Mouse (Mus musculus) kidney, embryonic 16.5 days (tissue): ENCODE results near the gene Pccb. TPM values are rescaled to one million over a fixed set of nuclear protein-coding genes. Genes with fewer than 3 reads are reported as not detected.
A peak's percentile ranks its signal among the peaks of the same experiment; 100 is the strongest.

Experiments used
- ATAC-seq: fragments of 200-750 bp; cut with Nextera tagmentation; 2 replicates; pipeline ENCODE4 v1.8.0; 2017; ENCODE audit warnings: moderate TSS enrichment; ENCODE audit not compliant: low FRiP score, low TSS enrichment
- H3K27ac ChIP-seq: fragments of 300-500 bp; sonication (generic); 2 replicates; pipeline ENCODE4 v1.5.1; 2014; ENCODE audit warnings: low read length
- H3K27me3 ChIP-seq: fragments of 300-500 bp; sonication (generic); 2 replicates; pipeline ENCODE4 v1.6.1; 2014; ENCODE audit warnings: low read length, control low read depth, mixed read lengths; ENCODE audit not compliant: insufficient read depth
- H3K36me3 ChIP-seq: fragments of 300-500 bp; sonication (generic); 2 replicates; pipeline ENCODE4 v1.6.1; 2014; ENCODE audit warnings: low read length, control low read depth, mixed read lengths; ENCODE audit not compliant: insufficient read depth
- H3K4me1 ChIP-seq: fragments of 300-500 bp; sonication (generic); 2 replicates; pipeline ENCODE4 v1.6.1; 2014; ENCODE audit warnings: low read length, control low read depth, mixed read lengths; ENCODE audit not compliant: insufficient read depth
- H3K4me2 ChIP-seq: fragments of 300-500 bp; sonication (generic); replicated peaks from 2 replicates; pipeline ENCODE4 v1.6.1; 2014; ENCODE audit warnings: low read depth, low read length
- H3K4me3 ChIP-seq: fragments of 300-500 bp; sonication (generic); 2 replicates; pipeline ENCODE4 v1.5.1; 2014; ENCODE audit warnings: mild to moderate bottlenecking, low read length
- H3K9ac ChIP-seq: fragments of 300-500 bp; sonication (generic); replicated peaks from 2 replicates; pipeline ENCODE4 v1.6.1; 2014; ENCODE audit warnings: low read length
- H3K9me3 ChIP-seq: fragments of 300-500 bp; sonication (generic); 2 replicates; pipeline ENCODE4 v1.6.1; 2016; ENCODE audit warnings: low read length, control low read depth
- WGBS: fragments of 180-500 bp; shearing (Covaris S2); extraction: QIAGEN DNeasy Blood & Tissue Kit; methylation state at CpG from one replicate; pipeline ENCODE4 v1.1.7; 2014; 5-methylcytosine and 5-hydroxymethylcytosine counted together
- polyA plus RNA-seq: library from polyadenylated mRNA; unstranded; fragments of >200 nt; fragmentation: Nextera tagmentation; extraction: Ambion mirVana; gene quantifications from 2 replicates; pipeline ENCODE4 v1.2.1, GENCODE M21; 2015

Pccb gene
- polyA plus RNA-seq, 1 experiment from 2014 or later: 29.9 TPM

DNA sequence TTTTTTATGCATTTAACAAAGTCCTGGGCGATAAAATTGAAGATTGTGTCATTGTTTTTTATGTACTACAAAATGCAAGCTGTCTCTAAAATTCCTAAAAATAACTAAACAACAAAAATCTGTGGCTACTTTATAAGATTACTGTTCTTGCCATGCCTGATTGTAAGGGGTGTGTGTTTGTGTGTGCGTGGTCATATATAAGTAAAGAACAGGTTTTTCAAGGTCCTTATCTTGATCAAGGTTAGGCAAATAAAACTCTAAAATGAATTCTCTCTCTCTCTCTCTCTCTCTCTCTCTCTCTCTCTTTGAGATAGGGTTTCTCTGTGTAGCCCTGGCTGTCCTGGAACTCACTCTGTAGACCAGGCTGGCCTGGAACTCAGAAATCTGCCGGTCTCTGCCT, 17.3 kb upstream of the Pccb start:
- no peak for ATAC-seq
- Histone ChIP-seq H3K27ac (no peak overlapping the region), H3K4me3 (no peak overlapping the region), H3K9ac (no peak overlapping the region), H3K36me3 (no peaks in the 10 kb centered on the region), H3K4me1 (0 out of 2 replicates have a peak, but pooled peaks cover 3% of the 10 kb centered on the region), H3K9me3 (no peaks in the 10 kb centered on the region), H3K4me2 (no peak overlapping the region), H3K27me3 (no peaks in the 10 kb centered on the region)
- WGBS: 81% methylated on average over 3 of the region's 3 CpGs

DNA sequence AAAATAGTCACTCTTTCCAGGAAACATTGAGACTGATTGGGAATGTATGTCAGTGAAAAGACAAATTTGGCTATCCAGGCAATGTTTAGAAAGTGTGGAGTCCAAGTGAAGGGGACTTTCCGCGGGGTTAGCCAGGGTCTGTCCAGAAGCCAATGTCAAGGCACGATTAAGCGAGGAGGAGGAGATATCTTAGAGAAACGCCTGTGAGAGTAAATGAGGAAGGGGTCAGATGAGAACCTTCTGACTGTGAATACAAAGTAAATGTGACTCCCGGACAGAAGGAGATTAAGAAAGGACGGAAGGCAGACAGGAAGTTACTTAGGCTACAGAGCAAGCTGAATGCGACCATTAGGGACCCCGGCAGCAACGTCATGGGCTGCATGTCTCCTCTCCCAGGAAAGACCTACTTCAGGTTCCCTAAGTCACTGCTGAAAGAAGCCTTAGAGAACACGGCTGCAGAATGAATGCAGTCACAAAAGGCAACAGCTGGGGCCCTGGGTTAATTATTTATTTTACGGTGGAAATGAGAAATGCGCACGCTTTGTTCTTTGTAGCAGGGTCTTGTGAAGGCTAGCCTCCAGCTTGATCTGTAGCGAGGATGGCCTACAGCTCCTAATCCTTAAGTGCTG, 11.1 kb upstream of the Pccb start:
- H3K4me2 ChIP-seq: no peak overlapping the region
- no peaks in the 10 kb centered on the region for H3K36me3 ChIP-seq
- WGBS: 47% methylated on average over 15 of the region's 15 CpGs
- ATAC-seq: peak; percentile 75; the same call in 1 of the 2 replicates
- no peak overlapping the region for H3K4me3 ChIP-seq
- H3K9me3 ChIP-seq: 0 out of 2 replicates have a peak, but pooled peaks cover 3% of the 10 kb centered on the region
- peaks cover 11% of the 10 kb centered on the region; the same call in 1 of the 2 replicates for H3K4me1 ChIP-seq
- peak overlapping the region; percentile 44 for H3K27ac ChIP-seq
- H3K27me3 ChIP-seq: no peaks in the 10 kb centered on the region
- 0 out of 2 replicates have a peak overlapping the region, but pooled peaks have one; percentile 14 for H3K9ac ChIP-seq

DNA sequence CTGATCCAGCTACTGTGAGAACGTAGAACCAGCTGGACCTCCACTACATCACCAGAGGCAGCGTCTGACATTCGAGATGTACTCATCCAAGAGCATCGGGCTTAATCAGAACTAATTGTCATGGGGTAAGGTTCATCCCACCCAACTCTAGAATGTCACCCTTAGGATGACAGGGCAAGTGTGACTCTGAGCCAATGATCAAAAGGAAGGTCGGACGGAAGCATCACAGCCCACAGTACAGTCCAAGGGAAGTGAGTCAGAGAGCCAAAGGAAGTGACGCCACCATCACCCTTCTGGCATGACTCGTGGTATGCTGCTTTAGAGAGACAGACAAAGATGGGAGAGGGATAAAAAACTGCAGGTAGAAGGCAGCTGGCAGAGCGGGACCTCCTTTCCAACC, 7.6 kb upstream of the Pccb start:
- H3K9me3 ChIP-seq: 0 out of 2 replicates have a peak, but pooled peaks cover 3% of the 10 kb centered on the region
- no peak overlapping the region for H3K4me2 ChIP-seq
- WGBS: 71% methylated on average over 9 of the region's 9 CpGs
- H3K9ac ChIP-seq: no peak overlapping the region
- H3K27ac ChIP-seq: no peak overlapping the region
- peaks cover 21% of the 10 kb centered on the region; the same call in 1 of the 2 replicates for H3K4me1 ChIP-seq
- H3K36me3 ChIP-seq: no peaks in the 10 kb centered on the region
- no peak overlapping the region for H3K4me3 ChIP-seq
- no peak for ATAC-seq
- no peaks in the 10 kb centered on the region for H3K27me3 ChIP-seq

DNA sequence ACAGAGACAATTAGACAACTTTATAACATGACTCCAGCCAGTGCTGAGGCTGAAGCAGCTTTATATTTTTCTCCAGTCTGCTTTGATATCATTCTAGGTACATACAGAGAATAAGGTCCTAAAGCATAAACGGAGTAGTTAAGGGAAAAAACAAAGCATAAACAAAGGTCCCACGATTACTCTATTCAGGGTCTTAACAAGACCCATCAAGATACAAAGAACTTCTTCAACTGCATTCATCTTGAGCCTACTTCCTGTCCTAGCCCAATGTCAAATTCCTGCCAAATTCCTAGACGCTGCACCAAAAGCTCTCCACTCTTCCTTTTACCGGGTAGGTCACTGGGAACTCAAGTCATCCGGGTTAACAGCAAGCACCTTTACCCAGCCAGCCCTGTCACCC, 6.8 kb upstream of the Pccb start:
- ATAC-seq: no peak
- Histone ChIP-seq H3K36me3 (no peaks in the 10 kb centered on the region), H3K4me3 (no peak overlapping the region), H3K9ac (no peak overlapping the region), H3K4me2 (no peak overlapping the region), H3K4me1 (peaks cover 27% of the 10 kb centered on the region), H3K27me3 (no peaks in the 10 kb centered on the region), H3K27ac (no peak overlapping the region), H3K9me3 (0 out of 2 replicates have a peak, but pooled peaks cover 3% of the 10 kb centered on the region)
- WGBS: 68% methylated on average over 5 of the region's 5 CpGs

DNA sequence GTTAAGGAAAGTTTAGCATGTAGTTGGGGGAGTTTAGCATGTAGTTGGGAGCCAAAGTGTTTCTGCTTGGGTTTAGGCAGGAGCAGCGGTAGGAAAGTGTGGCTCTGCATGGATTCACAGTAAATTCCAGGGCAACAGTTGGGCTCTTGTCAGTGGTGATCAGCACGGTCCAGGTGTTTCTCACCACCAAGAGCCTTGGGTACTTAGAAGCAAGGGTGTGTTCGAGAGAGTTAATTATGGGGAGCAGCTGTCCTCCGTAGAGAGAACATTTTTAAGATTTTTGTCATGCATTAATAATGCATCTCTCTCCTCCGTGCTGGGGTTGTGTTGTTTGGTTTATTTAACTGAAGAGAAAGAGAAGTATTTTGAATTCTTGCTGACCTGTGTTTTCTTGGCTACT, 3.9 kb upstream of the Pccb start:
- ATAC-seq: no peak
- no peak overlapping the region for H3K9ac ChIP-seq
- no peaks in the 10 kb centered on the region for H3K36me3 ChIP-seq
- H3K4me3 ChIP-seq: no peak overlapping the region
- no peak overlapping the region for H3K4me2 ChIP-seq
- no peaks in the 10 kb centered on the region for H3K27me3 ChIP-seq
- WGBS: 44% methylated on average over 5 of the region's 5 CpGs
- 0 out of 2 replicates have a peak, but pooled peaks cover 3% of the 10 kb centered on the region for H3K9me3 ChIP-seq
- H3K4me1 ChIP-seq: peaks cover 30% of the 10 kb centered on the region
- H3K27ac ChIP-seq: no peak overlapping the region

DNA sequence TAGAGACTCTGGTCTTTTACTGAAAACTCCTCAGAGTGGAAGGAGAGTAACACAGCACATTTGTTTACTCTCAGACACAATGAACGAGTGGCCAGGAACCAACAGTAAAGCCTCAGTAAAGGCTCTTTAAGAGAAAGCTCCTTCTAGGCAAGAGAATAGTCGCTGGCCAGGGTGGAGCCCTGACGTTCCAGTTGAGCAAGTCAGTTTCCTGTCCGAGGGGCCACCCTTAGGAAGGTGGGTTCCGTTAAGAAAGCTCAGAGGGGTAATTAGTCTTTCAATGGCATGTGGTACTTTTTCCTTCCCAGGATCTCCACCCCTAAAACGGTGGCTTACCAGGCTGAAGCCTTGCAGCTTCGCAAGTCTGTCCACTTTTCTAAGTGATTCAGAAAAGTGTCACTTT, 2.7 kb upstream of the Pccb start:
- Histone ChIP-seq H3K27ac (peak overlapping the region; percentile 78), H3K36me3 (no peaks in the 10 kb centered on the region), H3K4me2 (peak overlapping the region; percentile 33), H3K9me3 (0 out of 2 replicates have a peak, but pooled peaks cover 3% of the 10 kb centered on the region), H3K27me3 (no peaks in the 10 kb centered on the region), H3K4me1 (peaks cover 30% of the 10 kb centered on the region), H3K4me3 (no peak overlapping the region), H3K9ac (no peak overlapping the region)
- 9% methylated on average over 7 of the region's 7 CpGs for WGBS
- ATAC-seq: no peak

DNA sequence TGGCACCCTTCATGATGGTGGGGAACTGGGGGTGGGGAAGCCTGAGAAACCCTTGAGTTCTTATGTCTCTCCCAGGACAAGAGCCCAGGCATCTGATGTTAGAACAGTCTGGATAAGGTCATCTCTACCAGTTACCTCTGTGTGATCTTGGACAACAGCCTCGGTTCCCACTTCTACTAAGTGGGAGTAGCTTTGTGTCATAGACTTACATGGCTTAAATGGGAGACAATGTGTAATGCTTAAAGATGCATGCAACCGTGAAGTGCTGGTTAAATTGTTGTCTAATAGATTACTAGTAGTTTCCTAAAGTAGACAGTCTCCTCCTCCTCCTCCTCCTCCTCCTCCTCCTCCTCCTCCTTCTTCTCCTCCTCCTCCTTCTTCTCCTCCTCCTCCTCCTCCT, 2.2 kb upstream of the Pccb start:
- H3K9ac ChIP-seq: no peak overlapping the region
- H3K36me3 ChIP-seq: no peaks in the 10 kb centered on the region
- H3K27ac ChIP-seq: peak overlapping the region; percentile 77
- 38% methylated on average over 2 of the region's 2 CpGs for WGBS
- no peaks in the 10 kb centered on the region for H3K27me3 ChIP-seq
- H3K4me1 ChIP-seq: peaks cover 30% of the 10 kb centered on the region
- H3K4me3 ChIP-seq: no peak overlapping the region
- H3K4me2 ChIP-seq: peak overlapping the region; percentile 33
- ATAC-seq: no peak
- H3K9me3 ChIP-seq: 0 out of 2 replicates have a peak, but pooled peaks cover 3% of the 10 kb centered on the region

DNA sequence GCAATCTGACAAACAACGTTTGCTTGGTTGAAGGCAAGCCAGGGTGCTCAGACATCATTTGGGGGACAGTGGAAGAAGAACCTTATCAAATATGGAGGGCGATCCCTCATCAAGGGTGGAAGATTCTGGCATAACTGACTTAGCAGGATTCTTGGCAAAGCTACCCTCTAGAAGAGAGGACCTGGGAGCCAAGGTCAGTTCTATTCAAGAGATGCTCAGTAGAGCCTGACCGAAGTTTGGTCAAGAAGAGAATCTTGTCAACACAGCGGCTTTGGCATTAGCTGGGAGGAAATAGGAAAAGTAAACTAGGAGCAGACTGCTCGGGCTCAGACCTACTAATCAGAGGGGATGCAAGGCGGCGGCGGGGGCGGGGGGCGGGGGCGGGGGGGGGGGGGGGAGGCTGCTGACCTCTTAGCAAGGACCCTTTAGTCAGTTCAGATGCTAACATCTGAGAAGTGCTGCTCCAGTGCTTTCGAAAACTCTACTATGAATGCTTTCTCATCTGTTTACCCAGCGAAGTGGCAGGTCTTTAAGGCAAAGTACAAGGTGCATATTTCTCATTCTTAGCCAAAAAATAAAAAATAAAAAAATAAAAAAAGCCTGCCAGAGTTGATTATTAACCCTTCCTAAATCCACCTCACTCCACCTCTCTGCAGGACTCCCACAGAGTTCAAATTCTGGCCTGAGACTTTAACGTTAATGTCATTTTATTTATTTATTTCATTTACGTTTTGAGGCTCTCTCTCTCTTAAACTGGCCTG, 1.3 kb upstream of the Pccb start:
- WGBS: 72% methylated on average over 9 of the region's 15 CpGs
- Histone ChIP-seq H3K4me3 (no peak overlapping the region), H3K9me3 (no peaks in the 10 kb centered on the region), H3K4me2 (no peak overlapping the region), H3K27me3 (no peaks in the 10 kb centered on the region), H3K36me3 (0 out of 2 replicates have a peak, but pooled peaks cover 2% of the 10 kb centered on the region), H3K27ac (peak overlapping the region; percentile 96), H3K4me1 (peaks cover 30% of the 10 kb centered on the region), H3K9ac (0 out of 2 replicates have a peak overlapping the region, but pooled peaks have one; percentile 12)
- no peak for ATAC-seq

DNA sequence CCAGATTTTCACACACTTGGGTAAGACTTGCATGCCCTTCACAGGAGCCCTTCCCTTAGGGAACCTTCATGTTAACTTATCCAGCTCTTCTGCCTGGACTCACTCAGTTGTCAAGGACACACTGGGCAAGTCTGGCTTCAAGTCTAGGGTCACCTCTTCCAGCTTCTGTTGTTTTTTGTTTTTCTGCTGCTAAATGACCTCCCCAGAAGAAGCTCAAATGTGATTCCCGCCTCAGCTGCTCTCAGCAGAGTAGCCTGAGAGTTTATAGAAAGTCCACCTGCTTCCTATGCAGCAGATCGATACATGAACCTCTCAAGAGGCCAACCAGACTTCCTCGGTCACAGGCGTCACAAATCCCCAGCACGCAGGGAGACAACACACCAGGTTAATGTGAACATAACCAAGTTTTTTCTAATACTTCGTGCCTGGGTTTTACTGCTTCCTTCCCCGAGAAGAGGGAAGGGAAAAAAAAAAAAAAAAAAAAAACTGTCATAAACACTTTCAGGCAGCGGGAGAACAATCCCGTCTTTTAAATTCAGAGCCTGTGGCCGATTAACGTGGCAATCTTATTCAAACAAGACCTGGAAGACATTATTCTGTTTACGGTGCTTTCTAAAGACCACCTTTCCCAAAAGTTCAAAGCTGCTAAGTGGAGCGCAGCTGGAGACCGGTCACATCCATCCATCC, 794 bp downstream of the Pccb start:
- H3K9ac ChIP-seq: peak overlapping the region; percentile 79
- peaks cover 6% of the 10 kb centered on the region; the same call in 1 of the 2 replicates for H3K36me3 ChIP-seq
- H3K27ac ChIP-seq: peak overlapping the region; percentile 96
- peaks cover 30% of the 10 kb centered on the region for H3K4me1 ChIP-seq
- H3K9me3 ChIP-seq: no peaks in the 10 kb centered on the region
- ATAC-seq: no peak
- H3K4me3 ChIP-seq: peak overlapping the region; percentile 63
- no peaks in the 10 kb centered on the region for H3K27me3 ChIP-seq
- H3K4me2 ChIP-seq: peak overlapping the region; percentile 58
- WGBS: 2% methylated on average over 14 of the region's 14 CpGs
